Mouse (Mus musculus) adrenal gland, adult (tissue): ENCODE results near the gene Btg1.
A peak's percentile ranks its signal among the peaks of the same experiment; 100 is the strongest.

ENCODE experiments used
- DNase-seq, 2 experiments: peaks; one replicate each; pipeline ENCODE4 v3.0.0; 2022 to 2023; ENCODE audit warnings: low spot score in 1 of 2; ENCODE audit not compliant: inconsistent age in 2 of 2

The Btg1 gene

GRCm38 (mm10) chr10:96616709-96617116 lies at the start of gene Btg1:
Gene Btg1, plus strand, starts transcription at chr10:96617006.
- peak; percentile 100 for DNase-seq

GRCm38 (mm10) chr10:96569469-96569868 lies 47.3 kb upstream of the Btg1 start:
- DNase-seq, result no peak

GRCm38 (mm10) chr10:96571176-96571575 lies 45.6 kb upstream of the Btg1 start:
- DNase-seq, result no peak

- no peak for DNase-seq
Measured at GRCm38 (mm10) chr10:96574786-96575185, 42.0 kb upstream of the Btg1 start.

GRCm38 (mm10) chr10:96575338-96575737 lies 41.5 kb upstream of the Btg1 start:
- no peak for DNase-seq

DNA sequence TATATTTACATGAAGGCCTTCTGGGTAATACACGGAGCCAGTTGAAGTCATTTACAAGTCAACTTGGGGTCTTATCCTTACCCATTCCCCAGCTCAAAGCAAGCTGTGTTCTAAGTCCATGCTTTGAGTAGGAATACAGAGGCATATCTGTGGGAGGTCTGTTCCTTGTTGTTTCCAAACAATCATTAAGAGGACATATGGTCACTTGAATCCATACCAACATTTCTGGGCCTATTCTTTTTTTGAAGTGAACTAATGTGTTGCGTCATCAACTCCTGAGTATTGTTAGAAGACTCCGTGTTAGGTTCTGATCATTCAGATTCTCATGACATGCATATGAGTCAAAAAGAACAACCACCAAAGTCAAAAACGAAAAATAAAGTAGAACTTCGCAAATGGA lies 37.9 kb upstream of the Btg1 start:
- DNase-seq, result no peak

GRCm38 (mm10) chr10:96579436-96579835 lies 37.4 kb upstream of the Btg1 start:
- DNase-seq, result no peak

DNA sequence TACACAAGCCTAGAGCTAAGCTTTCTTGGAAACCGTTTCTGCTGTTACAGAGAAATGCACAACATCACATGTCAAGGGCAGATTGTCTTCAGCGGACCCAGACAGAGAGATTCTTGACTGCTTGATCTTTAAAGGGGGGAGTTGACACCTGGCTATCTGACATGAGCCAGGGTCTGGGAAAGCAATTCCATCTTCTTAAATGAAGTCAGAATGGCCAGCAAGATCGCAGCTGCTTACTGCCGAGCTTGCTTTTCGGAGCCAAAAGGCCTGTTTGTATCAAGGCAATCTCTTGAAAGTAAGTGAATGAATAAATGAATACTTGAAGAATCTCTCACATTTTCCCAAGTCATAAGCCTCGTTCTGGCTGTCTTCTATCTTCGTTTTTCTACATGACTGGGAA lies 36.6 kb upstream of the Btg1 start:
- no peak for DNase-seq

DNA sequence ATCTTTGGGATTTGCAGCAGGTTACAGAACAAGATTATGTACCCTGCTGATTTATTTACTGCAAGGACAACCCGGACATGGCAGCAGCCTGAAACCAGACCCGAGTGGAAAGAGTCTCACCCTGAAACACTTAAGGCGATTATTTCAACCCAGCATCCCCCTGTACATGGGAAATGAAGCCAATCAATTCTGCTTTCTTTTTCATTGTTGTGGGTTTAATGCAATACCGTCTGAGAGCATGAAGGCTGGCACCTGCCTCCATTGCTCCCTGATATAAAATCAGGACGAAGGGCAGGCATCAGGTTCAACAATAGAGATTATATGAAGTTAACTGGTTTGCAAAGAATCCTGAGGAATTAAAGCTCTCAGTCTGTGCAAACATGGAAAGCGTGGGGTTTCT lies 35.6 kb upstream of the Btg1 start:
- no peak for DNase-seq

GRCm38 (mm10) chr10:96586191-96586880 lies 30.5 kb upstream of the Btg1 start:
- DNase-seq, result no peak

DNA sequence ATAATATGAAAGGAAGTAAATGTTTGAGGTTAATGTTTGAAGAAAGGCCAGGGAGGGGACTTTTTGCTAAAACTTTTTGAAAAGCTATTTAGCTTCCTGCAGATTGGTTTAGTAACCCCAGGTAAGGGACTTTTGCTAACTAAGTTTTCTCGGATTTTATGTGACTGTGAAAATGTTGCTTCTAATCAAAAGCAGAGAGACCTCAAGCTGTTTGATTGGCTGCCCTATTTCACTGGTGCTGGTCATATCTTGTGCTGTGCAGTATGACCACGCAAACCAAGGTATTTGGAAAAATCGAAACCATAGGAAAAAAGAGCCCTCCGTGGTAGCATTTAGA lies 30.0 kb upstream of the Btg1 start:
- no peak for DNase-seq

DNA sequence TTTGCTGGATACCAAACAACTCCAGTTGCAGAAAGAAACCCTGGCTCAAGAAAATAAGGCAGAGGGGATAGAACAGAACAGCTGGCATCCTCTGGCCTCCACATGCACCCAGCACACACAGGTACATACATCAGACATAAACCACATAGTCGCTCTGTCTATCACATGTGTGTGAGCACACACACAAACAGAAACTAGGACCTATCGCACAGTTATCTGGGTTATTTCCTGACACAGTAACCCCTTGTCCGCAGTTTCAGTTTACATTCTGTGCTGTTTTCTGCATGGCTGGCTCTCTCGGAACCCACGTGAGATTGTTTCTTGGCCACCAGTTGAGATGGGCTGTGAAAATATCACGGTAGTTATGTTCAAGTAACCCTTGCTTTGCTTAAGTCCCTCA lies 28.6 kb upstream of the Btg1 start:
- no peak for DNase-seq

- DNase-seq, result no peak
Measured at GRCm38 (mm10) chr10:96589781-96590180, 27.0 kb upstream of the Btg1 start.

DNA sequence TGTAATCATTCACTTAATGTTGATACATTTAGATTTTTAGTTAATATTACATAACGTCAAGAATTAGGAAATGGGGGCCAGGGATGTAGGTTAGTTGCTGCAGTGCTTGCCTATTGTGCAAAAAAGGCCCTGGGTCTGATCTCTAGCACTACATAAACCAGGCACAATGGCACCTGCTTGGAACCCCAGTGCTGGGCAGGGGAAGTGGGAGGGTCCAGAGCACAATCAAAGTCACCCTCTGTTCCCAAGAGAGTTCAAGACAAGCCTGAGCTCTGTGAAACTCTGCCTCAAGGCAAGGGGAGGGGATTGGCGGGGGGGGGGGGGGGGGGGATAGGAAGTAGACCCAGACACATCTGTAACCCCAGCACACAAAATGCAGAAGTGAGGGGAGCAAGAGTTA lies 24.7 kb upstream of the Btg1 start:
- DNase-seq, result no peak

- DNase-seq, result no peak
Measured at GRCm38 (mm10) chr10:96595435-96596132, 21.2 kb upstream of the Btg1 start.

DNA sequence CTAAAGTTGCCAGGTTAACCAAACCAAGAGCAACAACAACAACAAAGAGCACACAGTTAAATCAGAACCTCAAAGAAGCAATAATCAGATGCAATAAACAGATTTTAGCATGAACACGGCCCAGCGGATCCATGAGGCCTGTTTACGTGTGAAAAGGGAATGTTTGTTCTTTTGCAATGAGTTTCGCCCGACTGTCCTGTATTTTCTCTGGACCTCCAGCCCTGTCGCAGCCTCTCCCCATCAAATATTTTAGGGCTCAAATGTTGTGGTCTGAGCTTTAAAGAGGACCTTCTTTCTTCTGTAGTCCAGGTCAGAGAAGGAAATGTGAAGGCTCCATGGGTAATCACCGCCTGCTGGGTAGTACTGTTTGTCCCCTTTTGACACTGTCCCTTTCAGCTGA lies 20.4 kb upstream of the Btg1 start:
- DNase-seq, result no peak

GRCm38 (mm10) chr10:96599641-96600040 lies 17.2 kb upstream of the Btg1 start:
- DNase-seq, result no peak

- DNase-seq, result no peak
Measured at GRCm38 (mm10) chr10:96601670-96602069, 15.1 kb upstream of the Btg1 start.

DNA sequence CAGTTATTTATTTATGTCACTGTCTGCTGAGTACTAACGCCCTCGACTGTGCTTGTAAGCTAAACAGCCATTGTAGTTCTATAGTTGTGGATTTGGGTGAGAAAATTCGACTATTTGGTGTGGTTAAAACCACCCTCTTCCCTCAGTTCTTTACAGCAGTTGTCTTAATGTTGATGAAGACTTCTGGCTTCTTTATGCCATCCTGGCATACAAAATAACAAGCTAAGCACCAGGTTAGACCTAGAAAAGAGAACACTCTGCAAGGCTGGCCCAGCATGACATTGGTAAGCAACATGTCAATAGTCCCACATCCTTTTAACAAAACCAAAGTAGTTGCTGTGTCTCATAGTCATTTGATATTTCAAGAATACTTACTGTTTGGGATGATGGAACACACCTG lies 14.5 kb upstream of the Btg1 start:
- DNase-seq, result no peak

DNA sequence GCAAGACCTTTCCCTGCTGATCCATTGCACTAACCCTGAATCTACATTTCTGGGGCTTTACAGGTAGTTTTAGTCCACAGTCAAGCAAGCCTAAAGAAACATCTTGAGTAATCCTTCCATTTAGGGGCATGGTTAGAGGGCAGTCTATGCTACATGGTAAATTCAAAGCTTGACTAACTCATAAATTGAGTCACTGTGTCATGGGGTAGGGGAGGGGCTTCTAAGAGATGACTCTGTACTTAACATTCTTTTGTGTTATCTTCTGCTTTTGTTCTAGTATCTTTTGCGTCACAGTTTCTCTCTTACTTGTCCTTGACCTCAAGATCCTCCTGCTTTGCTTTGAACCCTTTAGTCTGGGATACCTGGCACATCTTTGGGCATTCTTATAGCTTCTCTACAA lies 11.6 kb upstream of the Btg1 start:
- DNase-seq, result no peak

GRCm38 (mm10) chr10:96605856-96606255 lies 10.9 kb upstream of the Btg1 start:
- no peak for DNase-seq

DNA sequence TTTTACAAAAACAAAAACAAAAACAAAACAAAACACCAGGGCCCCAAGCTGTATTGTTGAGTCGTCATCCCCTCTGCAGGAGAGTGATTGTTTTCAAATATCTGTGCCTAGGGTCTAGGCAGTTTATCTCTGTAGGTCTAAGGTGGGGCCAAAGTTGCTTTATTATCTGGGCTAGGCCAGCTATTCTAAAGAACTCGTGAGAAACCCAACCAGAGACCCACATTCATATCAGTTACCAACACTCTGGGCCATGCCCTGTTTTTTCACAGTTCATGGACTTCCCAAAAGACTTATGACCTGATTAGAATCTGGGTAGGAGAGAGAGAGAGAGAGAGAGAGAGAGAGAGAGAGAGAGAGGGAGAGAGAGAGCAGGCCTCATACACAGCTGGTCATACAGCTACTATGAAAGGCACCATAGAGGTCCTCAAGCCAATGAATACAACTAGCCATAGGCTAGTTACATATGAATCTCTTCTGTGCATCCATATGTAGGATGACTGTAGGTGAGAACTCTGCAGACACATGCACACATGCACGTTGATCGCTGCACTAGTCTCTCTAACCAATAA lies 9.1 kb upstream of the Btg1 start:
- DNase-seq, result no peak
